Mouse (Mus musculus) urinary bladder, postnatal 36 days (tissue): ENCODE measurements around the gene Fancc.
"Not testable (repeated sequence)": the region's sequence is repeated elsewhere in the genome, so short reads cannot be mapped to it uniquely, and the experiment has no call there.

Source experiments
- DNase-seq, 2 experiments: peaks; one replicate each; pipeline ENCODE4 v3.0.0; 2022; ENCODE audit warnings: low spot score in 2 of 2, mixed read lengths in 1 of 2

Fancc gene

DNA sequence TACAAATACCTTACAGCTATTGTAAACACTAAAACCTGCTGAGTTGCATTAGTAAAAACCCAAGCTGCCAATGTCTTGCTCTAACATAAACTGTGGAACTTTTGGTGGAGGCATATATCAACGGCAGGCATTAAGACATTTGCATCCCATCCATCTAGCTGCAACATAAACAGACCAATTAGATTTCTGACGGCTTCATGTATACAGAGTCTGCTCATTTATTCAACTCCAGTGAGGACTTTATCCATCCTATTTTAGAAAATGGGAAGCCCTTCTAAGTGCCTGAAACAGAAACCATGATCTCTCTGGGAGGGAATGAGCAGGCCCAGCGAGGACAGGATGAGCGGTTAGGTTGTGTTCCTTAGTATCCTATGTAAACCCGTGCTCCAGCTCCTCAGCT, 18.5 kb upstream of the Fancc start:
- no peak for DNase-seq

DNA sequence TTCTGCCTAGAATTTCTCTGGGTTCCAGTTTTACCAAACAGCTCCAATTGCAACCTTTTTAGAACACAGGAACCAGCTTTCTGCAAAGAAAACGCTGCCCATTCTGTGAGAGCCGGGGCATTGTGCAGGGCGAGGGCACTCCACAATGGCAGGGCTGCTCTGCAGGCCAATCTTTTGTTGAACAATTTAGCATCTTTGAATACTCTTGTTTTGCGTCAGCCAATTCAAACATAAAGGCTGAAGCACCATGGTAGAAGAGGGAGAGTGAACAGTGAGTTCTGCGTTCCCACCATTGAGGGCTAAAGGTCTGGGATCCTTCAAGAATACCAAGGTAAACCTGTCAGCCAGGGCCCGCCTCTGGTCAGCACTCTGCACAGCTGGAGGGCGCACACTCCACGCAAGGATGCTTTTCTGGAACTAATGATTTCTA, 17.9 kb upstream of the Fancc start:
- no peak for DNase-seq

DNA sequence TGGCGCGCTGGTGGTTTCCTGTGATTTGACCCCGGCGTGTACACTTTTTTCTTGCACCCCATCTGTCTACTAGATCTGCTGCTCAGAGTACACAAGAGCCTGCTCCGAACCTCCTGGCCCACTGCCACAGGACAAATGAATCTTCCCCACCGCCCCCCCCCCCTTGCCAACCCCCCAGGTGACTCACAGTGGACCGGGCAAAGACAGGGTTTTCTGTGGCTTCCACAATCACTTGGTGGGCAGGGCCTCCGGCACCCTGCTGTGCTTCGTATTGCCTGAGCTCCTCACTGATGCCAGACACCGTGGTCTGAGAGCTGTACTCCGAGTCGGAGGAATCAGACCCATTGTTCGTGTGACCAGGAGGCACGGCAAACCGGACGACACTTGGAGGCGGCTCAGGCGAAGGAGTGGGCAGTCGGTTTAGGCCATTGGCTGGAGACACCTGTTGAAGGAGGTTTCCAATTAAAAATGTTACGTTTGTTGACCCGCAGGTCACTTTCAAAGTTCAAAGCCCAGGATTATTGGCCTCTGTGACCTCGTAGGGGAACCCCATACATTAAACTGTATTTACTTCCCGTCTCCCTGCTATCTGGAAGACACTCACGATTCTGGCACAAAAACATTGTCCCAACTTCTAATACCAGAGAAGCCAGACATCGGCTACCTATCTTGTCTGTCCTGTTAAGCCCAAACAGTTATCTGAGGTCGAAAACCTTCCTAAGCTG, 16.5 kb upstream of the Fancc start:
- DNase-seq, result no peak

DNA sequence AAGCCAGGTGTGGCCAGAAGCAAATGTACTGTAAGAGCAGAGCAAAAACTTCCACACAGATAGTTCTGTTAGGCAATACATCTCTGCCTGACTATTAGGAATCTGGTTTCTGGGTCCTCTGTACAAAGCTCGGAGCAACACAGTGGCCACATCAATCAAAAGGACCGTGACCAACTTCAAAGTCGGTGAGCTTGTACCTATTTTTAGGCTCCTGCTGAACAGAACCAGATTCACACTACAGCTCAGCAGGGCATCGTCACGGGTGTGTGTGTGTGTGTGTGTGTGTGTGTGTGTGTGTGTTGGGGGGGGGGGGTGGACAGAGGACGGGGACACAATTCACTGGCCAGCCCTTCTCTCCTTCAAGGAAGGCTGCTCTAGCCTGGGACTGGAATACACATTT, 15.3 kb upstream of the Fancc start:
- DNase-seq, result no peak

DNA sequence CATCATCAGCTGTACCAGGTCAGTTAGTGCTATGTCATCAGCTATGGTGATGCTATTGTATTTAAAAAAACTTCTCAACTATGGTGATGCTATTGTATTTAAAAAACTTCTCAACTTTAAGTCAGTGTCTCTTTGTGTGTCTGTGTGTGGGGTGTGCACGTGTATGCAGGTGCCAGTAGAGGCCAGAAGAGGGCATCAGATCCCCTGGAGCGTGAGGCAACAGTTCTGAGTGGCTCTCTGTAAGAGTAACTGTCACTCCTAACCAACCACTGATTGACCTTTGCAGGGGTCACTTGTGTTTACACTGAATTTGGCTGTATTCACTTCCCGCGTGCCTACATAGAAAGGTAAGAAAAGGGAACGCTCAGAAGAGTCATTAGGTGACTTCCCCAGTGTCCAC, 10.7 kb upstream of the Fancc start:
- no peak for DNase-seq

DNA sequence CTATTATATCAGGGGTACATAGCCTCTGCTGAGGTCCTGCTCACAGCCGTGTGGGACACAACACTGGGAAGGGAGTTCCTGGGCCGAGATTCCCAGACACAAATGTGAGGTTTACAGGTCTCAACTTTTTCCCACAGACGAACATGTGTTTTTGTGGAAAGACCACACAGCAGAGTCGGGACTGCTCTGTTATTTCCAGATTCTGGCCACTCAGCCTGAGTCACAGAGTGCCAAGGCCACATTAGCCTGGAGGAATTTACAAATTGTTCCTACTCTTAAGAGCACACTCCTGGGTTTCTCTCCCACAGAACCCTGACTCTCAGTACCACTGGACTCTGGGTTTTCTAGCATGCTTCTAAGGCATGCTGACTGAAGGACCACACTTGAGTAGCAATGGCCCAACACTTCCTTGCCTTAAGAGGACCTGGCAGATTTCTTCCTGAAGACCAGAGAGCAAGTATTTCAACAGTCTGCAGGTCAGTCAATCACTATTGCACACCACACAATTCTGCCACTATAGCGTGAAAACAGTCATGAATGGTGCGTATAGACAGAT, 10.0 kb upstream of the Fancc start:
- DNase-seq, result no peak

DNA sequence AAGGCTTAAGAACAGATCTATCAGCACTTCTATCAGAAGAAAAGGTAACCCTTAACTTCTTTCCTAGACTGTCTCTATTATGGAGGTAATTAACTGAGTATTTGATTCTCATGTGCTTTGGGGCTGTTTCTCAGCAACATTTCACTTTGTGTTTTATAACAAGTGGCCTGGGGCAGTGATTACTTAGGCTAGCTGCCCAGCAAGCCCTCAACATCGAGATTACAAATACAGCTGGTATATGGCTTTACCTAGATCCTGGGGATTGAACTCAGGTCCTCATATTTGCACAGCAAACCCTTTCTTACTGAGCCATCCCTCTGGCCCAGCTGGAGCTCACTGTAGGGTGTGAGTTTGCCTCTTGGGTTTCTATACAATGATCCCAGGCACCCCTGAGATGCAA, 9.3 kb upstream of the Fancc start:
- no peak for DNase-seq

DNA sequence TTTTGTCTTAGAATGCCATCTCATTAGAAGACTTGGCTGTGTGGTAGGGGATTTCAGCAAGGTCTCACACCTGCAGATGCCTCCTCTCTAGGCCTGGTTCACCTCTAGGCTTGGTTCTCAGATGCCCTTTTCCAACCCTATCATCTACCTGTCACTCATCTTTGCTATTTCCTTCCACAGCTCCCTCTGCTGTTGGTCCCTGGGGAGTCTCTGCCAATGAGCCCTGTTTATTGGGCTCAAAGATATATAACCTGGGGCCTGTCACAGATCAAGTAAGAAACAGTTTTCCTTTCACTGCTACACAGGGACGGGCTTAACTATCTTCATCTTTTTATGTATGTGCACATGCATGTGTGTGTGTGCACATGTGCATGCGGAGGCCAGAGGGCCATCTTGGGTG, 5.3 kb upstream of the Fancc start:
- no peak for DNase-seq

DNA sequence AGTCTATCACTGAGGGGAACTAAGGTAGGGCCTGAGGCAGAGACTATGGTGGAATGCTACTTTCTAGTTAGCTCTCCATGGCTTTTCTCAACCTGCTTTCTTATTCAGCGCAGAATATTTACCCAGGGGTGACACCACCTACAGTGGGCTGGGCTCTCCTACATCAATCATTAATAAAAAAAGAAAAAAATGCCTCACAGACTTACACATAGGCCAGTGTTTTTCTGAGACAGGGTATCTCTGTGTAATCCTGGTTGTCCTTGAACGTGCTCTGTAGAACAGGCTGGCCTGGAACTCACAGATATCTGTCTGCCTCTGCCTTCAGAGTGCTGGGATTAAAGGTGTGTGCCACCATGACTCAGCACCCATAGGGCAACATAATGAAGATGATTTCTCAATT, 2.4 kb upstream of the Fancc start:
- DNase-seq, result no peak

DNA sequence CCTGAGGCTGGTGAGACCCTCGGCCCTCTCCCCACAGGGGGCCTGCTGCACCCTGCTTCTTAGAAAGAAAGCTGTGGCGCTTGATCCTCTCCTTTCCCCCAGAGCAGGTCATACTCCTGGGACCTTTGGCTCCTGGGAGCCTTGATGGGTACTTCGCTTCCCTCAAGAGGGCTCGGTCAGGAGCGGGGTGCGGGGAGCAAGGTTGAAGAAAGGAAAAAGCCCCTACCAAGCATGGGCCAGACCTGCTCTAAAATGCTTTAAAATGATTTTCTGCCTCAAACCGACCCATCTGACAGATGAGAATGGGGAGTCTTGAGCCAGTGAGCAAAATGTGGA, 9.4 kb downstream of the Fancc start:
- no peak for DNase-seq

DNA sequence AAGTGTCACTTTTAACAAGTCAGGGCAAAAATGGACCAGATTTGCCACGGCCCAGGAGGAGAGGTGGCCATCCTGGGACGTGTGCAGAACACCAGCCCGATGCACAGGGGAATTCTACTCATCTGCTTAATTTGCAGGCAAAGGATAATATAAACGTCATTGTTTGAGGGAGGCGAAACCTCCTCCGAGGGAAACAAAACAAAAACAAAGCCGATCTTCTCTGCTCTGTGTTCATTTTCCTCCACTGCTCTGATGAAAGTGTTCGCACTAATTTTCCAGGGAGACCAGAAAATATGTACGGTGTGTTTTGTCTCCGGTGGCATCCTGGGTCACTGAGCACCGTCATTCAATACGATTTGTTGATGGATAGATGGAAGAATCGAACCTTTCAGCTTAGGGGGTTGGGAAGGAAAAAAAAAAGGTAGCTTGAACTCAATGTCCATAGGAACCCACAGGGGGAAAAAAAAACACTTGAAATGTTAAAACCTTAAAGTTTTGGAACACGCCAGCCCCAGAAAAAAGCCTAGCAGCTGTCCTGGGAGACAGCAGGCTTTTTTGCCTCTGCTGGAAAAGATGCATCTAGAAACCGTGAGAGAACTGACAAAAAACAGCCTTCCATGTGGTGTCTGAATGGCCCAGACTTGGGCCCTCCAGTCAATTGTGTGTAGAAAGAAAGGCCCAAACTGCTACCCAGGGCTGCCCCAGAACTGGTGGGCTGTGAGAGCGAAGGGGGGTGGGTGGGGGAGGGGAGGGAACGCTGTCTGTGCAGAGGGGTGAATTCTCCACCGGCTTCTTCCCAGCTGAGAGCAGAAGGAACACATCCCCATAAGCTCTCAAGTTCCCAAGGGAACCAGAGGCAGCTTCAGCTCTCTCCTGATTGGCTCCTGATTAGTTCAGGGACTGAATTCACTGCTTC, 10.0 kb downstream of the Fancc start:
- DNase-seq, result no peak

DNA sequence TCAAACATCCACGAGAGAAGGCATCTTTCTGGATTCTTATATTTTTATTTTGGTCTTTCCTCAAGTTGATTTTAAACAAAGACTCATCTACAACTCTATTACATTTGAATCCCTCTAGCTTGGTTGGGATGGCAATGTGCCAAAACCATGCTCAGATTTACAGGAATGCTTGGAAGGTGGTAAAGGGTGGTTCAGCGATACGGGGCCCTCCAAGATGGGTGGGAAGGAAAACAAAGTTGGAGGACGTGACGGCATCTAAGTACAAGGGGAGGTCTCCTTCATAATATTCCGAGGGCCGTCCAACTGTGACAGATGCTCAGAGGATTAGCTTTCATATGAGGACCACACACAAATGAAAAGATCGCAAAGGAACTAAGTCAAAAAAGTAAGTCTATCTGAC, 21.7 kb downstream of the Fancc start:
- no peak for DNase-seq

DNA sequence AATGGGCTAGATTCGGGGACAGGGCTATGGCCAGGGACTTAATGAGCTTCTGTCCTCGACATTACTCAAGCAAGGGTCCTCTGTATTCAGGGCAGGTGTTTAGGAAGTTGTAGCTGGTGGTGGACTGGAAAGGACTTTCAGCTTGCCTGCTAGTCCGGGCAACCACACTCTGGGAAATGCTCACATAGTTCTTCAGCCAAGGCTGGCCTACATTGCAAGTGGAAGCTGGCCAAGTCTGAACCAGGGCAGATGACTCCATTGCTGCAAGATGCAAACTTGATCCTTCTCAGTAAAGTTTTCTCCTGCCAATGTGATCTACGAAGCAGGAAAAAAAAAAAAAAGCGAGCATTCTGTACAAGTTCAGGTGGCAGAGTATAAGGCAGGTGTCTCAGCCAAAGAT, 44.2 kb downstream of the Fancc start:
- DNase-seq, result peak in 1 of 2 experiments; percentile 36

DNA sequence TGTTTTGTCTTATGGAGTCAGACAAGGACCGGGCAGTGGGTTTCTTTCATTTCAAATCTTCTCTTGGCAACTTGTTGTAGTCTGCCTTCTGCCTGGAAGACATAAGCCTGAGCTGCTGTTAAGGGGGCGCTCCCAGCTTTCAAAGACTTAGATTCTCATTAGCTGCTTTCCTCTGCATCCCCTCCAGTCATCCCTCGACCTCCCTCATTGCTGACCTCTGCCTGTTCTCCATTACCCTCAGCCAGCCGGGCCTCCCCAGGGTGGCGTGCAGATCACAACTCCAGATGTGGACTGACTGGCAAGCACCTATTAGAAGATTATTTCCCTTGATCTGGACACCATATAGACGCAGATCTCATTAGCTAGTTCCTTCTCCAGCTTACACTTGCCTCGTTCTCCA, 45.9 kb downstream of the Fancc start:
- no peak for DNase-seq

DNA sequence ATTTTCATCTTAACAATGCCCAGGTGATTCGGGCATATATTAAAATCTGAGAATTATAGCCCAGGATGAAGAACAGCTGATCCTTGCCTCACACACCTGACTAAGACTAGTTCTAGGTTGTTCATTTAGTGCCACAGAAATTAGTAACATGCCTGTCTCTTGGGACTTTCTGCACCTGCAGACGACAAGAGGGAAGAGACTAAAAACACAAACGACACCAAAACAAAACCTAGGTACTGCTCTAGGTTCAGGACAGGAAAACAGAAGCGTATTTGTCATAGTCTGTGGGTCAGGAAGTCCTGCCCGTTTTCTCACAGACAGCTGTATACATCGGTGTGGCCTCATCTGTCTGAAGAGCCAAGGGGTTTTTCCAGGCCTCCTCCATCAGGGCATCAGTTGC, 51.7 kb downstream of the Fancc start:
- no peak for DNase-seq

DNA sequence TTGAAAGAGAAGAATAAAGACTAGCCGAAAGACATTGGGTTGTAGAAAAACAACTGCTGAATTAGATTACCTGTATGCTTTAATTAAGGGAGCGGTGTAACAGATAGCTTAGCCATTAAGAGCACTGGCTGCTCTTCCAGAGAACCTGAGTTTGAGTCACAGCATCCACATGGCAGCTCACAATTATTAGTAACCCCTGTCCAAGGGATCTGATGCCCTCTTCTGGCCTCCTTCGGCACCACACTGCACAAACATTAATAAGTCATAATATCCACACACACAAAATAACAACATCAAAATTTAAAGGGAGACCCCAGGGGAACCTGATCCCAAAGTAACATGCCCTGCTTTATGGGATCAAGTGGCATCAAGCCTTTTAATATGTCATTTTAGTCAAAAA, 64.3 kb downstream of the Fancc start:
- peak in 1 of 2 experiments; percentile 2 for DNase-seq

DNA sequence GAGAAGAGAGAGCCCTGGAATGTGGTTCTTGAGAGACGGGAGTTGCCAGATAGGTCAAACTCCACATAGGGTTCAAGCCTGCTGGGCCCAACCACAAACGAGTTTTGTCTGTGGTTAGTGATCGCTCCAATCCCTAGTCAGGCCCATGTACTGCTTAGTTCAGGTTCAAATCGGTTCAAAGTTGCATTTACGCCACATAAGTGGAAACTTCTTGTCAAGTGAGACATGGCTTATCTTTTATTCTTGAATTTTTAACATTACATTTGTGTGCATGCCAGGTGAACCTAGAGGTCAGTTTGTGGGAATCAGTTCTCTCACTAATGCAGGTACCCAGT, 65.3 kb downstream of the Fancc start:
- no peak for DNase-seq

DNA sequence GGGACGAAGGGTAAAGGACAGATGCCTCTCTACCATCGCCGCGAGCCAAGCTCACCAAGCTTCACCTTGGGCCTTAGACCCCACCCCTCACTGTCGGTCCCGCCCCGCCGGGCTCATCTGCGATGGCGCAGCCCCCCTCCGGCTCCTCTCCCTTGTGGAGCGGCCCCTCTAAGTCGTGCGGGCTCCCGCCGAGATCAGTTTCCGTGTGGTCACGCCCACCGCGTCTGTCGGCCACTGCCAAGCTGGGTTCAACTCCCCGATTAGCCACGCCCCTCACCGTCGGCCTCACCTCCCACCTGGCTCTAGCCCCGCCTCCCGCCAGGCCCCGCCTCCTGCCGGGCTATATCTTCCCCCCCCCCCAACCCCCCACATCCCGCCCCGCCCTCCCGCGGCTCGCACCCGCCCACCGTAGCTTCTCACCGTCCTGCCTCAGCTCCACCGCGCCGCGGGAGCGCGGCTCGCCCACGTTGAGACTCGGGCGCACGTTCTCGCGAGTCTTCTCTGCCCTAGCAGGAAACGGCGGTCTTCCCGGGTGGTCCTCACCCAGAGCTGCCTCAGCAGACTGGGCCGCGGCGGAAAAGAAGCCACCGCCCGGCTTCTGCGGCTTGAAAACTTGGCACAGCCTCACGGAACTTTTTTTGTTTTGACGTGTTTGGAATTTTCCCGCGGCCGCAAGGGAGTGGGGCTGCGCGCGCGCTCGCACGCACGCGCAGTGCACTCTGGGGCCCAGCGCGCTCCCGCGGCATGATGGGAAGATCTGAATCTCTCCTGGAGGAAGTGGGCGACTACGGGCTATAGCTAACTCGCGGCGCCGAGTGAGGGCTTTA, 65.8 kb downstream of the Fancc start:
- DNase-seq, result peak; percentile 87 to 94

DNA sequence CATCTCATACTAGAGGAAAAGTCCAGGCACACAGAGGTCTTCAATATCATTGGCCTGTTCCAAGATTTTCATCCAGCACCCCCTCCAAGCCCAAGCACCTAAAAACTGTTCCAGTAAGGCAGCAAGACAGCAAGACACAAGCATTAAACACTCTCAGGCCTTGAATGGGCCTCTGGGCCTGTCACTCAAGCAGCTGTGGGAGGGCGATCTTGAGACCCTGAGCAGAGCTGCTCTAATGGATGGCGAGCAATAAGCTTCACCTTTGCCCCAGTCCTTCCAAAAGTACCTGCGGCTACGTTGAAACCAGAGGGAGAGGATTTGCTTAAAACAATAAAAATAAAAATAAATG, 66.4 kb downstream of the Fancc start:
- DNase-seq, result no peak

DNA sequence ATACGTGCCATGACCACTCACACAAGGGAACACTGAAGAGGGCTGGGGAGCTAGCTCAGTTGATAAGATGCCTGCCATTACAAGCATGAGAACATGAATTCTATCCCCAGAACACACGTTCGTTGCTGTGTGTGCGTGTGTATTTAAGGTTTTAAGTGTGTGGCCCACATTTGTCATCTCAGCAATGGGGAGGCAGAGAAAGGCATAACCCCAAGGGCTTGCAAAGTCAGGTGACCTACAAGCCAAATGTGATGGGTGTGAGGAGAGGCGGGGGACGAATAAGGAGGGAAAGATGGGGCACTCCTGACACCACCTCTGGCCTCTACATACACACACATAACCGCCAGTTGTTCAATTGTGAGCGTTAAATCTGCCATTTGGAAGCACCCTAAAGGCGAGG, 66.9 kb downstream of the Fancc start:
- no peak for DNase-seq

DNA sequence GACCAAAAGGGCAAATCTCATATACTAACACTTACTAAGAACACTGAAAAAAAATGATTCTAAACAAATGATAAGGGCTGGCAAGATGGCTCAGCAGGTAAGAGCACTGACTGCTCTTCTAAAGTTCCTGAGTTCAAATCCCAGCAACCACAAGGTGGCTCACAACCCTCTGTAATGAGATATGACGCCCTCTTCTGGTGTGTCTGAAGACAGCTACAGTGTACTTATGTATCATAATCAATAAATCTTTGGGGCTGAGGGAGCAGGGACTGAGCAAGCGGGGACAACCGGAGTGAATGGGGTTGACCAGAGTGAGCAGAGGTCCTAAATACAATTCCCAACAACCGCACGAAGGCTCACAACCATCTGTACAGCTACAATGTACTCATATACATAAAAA, 68.9 kb downstream of the Fancc start:
- not testable (repeated sequence) for DNase-seq

DNA sequence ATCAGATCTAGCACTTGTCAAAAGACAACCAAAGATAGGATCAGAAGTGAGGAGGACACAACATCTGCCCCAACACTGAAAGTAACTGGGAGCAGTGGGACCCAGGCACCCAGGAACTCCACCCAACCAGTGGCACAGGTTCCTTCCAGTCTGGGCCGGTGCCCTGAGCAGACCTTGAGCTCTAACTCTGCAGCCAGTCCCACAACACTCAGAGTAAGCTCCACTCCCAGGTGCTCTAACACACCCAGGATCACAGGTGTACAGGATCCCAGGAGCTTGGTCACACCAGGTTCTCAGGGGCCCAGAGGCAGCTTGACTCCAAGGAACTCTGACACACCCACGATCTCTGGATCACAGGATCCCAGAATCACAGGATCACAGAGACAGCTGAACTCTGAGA, 74.0 kb downstream of the Fancc start:
- no peak for DNase-seq
